Mouse (Mus musculus): Measurements from ENCODE around the gene Usp44.

Usp44 gene

GRCm38 (mm10) chr10:93856095-93856494 is 24.7 kb downstream of the Usp44 start:
- no peak for DNase-seq

DNA sequence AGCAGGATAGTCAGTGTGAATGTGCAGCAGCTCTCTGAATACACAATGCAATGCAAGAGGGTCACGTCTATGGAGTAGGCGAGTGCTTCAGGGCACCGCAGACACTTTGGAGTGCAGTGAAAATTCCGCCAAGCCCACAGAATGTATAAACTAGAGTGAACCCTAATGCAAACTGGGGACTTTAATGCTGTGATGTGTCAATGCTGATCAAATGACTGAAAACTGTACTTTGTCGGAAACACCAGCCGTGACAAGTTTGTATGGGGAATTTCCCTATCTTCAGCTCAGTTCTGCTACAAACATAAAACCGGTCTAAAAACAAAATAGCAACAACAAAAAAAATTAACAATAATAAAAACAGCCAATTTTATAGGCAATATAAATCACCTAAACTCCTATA is 37.0 kb downstream of the Usp44 start:
- no peak for DNase-seq

- DNase-seq: no peak
Measured at GRCm38 (mm10) chr10:93868886-93869285, 37.5 kb downstream of the Usp44 start.

GRCm38 (mm10) chr10:93876772-93877171 is 45.4 kb downstream of the Usp44 start:
- peak; percentile 23 for DNase-seq

DNA sequence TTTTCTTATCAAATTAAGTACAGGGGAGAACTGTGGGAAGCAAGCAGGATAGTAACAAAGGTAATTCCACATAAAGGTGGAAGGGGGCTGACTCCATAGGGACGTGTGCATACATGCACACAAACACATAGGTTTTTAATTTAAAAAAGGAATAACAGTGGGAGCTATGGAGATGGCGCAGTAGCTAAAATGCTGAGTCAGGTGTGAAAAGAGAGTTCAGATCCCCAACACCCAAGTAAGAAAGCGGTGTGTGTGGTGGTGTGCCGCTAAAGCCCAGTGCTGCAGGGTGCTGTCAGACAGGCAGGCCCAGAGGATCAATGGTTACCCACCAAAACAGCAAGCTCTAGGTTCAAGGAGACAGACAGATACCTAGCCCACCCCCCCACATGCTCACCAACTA is 47.4 kb downstream of the Usp44 start:
- DNase-seq: no peak

DNA sequence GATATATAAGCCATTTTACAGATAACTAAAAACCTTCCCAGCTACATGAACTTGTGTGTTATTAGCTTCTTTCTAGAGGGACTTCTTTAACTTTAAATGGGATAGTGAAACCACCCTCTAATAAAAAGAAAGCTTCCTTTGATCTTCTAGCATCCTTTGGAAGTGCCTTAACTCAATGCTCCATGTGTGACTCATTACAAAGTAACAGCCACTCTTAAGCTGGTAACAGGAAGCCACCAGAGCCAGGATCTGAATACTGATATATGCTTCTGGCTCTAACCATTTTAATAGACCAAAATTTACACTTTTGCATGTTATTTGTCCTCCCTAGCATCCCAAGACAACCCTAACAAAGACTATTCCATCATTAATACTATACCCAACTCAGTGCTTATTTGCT is 50.6 kb downstream of the Usp44 start:
- no peak for DNase-seq

DNA sequence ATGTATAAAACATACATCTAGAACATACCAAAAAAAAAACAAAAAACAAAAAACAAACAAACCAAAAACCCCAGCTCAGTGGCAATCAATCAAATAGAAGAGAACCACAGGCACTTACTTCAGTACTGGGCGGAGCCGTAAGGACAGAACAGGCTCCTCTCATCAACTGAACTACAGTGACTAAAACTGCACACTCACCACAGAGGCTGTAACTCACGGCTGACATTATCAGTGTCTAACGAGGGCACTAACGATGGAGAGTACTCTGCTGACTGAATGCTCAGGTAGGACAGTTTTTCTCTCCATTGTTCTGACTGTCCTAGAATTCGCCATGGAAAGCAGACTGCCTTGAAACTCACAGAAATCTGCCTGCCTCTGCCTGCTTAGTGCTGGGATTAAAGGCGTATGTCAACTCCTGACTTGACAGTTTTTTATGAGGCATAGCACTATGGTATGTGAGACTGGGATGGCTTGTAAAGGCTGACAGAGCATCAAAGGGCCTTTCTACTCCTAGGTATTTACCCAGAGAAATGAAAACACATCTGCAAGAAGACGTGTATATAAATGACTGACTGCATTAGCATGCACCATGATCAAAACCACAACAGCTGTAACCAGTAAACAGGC is 51.5 kb downstream of the Usp44 start:
- DNase-seq: no peak

- DNase-seq: no peak
Measured at GRCm38 (mm10) chr10:93885839-93886477, 54.6 kb downstream of the Usp44 start.

DNA sequence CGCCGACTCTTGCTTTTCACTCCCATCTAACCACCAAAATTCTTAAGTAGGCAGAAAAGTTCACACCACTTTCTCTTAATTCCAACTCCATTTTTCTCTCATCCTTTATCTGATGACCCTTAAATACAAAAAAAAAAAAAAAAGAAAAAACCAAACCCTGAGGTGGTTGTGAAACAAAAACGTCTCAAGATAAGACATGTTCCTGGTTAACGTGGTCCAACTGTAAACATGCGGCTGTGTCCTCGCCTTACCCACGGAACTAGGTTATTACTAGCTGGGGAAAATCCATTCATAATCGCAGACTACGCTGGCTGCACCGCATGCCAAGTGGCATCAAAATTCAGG is 57.2 kb downstream of the Usp44 start:
- DNase-seq: no peak

DNA sequence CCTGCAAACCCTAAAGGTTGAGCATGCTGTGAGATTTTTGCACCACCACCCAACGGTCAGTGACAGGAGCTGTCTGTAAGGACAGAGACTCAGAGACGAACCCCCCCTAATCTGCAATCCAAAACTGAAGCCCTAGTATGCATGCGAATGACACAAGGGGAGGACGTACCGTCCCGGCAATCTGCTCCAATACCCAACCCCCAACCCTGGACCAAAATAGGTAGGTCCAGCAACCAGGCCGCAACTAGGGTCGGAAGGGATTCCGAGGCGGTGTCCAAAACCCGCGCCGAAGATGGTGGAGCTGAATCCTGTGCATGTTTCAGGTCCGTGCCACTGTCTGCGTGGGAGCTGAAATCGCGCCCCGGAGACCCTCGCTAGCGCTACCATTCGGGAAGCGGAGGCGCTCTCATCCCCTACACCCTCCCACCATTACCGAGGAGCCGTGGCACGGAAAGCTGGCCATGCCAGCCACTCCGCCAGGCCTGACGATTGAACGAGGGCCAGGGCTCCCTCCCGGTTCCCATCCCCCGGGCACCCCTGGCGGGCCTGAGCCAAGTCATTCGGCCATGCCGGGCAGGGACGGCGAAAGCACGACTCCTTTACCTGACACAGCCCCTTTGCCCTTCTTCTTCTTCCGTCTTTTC is 57.7 kb downstream of the Usp44 start:
- DNase-seq: peak; percentile 69

DNA sequence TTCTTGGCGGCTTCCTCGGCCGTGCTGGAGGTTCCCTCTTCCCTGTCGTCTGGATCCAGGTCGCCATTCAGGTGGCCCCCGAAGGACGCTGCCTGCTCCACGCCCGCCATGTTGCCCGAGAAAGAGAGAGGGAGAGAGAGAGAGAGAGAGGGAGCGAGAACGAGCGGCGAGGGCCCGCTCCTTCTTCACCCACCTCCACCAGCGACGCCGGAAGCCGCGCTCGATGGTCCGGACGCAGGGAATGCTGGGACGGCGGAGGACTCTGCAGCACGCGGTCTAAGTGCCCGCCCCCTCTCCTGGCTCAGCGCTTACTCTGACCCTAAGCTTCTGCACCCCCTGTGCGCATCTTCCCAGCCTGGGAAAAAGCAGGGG is 58.2 kb downstream of the Usp44 start:
- DNase-seq: peak; percentile 91

DNA sequence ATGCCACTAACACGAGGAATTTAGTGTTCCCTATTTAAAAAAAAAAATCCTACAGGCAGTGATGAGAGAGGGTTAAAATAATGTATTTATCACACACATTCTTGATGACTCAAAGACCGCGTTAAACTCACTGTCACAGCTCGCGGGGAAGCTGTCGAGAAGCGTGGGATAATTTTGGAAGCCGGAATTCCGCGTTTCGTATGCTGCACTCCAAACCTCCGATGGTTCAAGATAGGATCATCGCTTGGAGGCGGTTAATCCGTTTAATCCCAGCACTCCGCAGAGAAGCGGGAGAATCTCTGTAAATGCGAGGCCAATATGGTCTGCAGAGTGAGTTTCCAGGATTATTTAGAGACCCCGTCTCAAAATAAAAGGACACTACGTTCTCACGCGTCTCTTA is 58.6 kb downstream of the Usp44 start:
- DNase-seq: no peak

DNA sequence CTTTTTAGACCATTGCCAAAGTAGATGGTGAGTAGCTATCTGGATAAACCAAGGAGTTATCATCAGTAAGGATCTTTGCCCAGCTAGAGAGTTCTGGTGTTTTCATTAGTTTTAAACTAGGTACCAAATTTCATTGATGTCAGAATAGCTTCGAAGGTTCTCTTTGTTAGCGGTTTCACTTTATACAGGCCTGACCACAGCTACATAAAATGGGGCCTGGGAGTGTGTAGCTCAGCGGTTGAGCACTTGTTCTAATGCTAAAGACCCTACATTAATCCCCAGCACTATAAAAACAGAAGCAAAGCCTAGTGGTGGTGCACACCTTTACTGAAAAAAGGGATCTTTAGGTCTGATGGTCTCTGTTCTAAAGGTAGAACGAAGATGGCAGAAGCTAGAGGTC is 59.2 kb downstream of the Usp44 start:
- no peak for DNase-seq

- no peak for DNase-seq
Measured at GRCm38 (mm10) chr10:93891031-93891430, 59.7 kb downstream of the Usp44 start.

DNA sequence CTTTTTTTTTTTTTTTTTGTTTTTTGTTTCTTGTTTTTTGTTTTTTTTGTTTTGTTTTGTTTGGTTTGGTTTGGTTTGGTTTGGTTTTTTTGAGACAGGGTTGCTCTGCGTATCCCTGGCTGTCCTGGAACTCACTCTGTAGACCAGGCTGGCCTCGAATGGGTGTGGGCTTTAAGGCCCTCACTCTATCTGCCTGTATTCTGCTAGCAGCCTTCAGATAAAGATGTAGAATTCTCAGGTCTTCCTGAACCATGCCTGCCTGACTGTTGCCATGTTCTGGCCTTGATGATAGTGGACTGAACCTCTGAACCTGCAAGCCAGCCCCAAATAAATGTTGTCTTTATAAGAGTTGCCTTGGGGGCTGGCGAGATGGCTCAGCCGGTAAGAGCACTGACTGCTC is 61.2 kb downstream of the Usp44 start:
- DNase-seq: no peak

DNA sequence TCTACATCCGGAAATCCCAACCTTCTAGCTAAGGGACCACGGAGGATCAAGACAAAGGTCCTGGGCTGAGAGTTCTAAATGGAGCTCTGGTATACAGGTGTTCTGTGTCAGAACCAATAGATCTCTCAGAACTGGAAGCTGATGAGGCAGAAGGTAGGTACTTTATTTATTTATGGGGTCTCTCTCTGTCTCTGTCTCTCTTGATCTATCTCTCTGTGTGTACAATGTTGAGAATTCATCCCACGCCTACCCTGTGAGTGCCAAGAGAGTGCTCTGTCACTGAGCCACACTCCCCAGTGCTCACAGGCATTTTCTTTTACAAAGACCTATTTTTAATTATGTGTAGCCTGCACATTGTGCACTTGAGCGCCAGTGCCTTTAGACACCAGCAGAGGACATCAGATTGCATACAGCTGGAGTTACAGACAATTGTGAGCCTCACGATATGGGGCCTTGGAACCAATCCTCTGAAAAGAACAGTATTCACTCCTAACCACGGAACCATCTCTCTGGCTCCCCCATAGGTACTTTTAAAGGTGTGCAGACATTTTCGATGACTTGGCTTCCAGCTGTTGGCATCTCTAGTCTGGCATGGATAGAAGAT is 65.8 kb downstream of the Usp44 start, which contains the start of gene Metap2:
Metap2 (minus strand) TSS at position 51 of the 604 bp plus-strand sequence.
- no peak for DNase-seq

DNA sequence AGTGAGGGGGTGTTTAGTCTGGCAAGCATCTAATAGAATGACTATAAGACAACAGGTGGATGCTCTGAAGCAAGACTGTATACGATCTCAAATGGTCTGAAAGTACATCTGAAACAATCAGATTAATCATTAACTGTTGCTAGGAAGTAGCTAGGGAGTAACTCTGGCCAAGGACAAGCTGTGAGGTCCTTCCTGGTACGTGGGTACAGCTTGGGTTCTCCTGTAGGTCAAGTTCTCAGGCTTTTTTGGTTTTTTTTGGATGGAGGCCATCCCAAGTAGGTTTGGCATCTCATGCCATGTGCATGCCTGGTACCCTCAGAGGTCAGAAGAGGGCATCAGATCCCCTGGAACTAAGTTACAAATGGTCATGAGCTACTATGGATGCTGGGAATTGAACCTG is 67.9 kb downstream of the Usp44 start:
- DNase-seq: no peak

- DNase-seq: no peak
Measured at GRCm38 (mm10) chr10:93899907-93900306, 68.6 kb downstream of the Usp44 start.

DNA sequence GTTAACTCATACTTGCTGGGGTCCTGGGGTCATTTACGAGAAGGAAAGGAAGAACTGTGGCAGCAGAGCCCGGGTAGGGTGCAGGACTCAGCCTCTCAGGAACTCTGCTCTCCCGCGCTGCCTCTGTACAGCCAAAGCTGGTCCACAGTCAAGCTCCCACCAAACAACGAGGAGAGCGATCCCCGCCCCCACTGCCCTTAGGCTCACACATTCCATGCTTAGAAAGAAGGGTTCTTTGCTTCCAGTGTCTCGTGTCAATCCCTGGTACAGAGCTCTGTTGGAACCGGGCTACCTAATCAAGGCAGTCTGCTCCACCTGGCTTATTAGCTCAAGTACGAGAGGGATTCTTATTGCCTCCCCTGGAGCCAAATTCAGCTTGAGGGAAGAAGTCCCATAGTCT is 76.0 kb downstream of the Usp44 start:
- no peak for DNase-seq

All from thymus, postnatal 4 days (tissue).